Mouse (Mus musculus): Measurements from ENCODE around the gene Top2b. TPM values are rescaled to one million over a fixed set of nuclear protein-coding genes. Genes with fewer than 3 reads are reported as not detected.

Gene Top2b
- polyA plus RNA-seq, 1 experiment from 2014 or later = 99.5 TPM

DNA sequence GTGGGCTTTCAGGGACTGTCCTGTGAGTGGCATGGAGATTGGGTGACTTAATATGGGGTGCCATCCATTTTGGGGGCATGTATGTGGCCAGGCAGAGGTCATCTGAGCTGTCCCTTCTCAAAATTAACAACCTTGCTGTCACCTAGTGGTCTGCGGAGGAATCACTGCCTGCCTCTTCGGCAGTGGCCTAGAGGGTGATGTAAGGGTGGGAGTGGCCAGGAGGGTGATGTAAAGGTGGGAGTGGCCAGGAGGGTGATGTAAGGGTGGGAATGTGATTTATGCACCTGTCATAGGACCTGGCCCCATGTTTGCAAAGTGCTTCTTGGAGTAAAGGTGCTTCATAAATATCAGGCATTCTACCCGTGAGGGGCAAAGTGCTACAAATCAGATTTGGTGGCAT is 82.6 kb downstream of the Top2b start:
- no peaks in the 10 kb centered on the region for H3K27me3 ChIP-seq
- TF ChIP-seq CTCF (IDR thresholded peaks at IDR 0.05) = peak; percentile 54
- ATAC-seq (peak; percentile 31), DNase-seq (ENCODE audit: low read depth, low spot score) (no peak)
- CTCF ChIA-PET = no interaction called here
- POLR2A ChIA-PET = no interaction called here
- in situ Hi-C loops (cut with MboI; ENCODE audit: low pct_unique_long_range_greater_than_20kb) = no loop called here

DNA sequence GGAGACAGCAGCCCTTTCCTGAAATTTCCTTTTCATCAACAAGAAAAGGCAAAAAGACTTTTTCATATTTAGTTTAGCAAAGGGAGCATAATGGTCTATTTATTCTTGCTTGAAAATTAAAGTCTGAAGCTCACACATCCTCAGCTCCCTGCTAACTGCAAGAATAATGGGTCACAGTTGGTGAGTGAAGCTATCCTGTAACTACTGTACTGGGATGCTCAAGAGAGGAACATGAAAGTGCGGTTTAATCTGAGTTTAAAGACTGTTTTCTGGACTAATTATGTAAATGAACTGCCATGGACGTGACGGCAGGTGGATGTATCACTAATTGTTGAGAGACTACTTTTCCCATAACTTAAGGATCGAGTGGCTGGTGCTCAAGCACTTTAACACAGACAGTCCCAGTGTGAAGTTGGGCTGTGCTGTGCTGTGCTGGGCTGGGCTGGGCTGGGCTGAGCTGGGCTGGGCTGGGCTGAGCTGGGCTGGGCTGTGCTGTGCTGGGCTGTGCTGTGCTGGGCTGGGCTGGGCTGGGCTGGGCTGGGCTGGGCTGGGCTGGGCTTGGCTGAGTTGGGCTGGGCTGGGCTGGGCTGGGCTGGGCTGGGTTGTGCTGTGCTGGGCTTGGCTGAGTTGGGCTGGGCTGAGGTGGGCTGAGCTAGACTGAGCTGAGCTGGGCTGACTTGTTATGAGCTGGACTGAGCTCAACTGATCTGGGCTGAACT is 83.4 kb downstream of the Top2b start:
- no peak for TF ChIP-seq CTCF (IDR thresholded peaks at IDR 0.05)
- no peaks in the 10 kb centered on the region for H3K27me3 ChIP-seq
- in situ Hi-C loops (cut with MboI; ENCODE audit: low pct_unique_long_range_greater_than_20kb) = no loop called here
- POLR2A ChIA-PET = no interaction called here
- DNase-seq (ENCODE audit: low read depth, low spot score) (no peak), ATAC-seq (no peak)
- CTCF ChIA-PET = interaction anchor here (1.8 kb wide), 1 partner anchor 77 kb away, joined by 3 read pairs; no protein-coding TSS in a partner anchor

DNA sequence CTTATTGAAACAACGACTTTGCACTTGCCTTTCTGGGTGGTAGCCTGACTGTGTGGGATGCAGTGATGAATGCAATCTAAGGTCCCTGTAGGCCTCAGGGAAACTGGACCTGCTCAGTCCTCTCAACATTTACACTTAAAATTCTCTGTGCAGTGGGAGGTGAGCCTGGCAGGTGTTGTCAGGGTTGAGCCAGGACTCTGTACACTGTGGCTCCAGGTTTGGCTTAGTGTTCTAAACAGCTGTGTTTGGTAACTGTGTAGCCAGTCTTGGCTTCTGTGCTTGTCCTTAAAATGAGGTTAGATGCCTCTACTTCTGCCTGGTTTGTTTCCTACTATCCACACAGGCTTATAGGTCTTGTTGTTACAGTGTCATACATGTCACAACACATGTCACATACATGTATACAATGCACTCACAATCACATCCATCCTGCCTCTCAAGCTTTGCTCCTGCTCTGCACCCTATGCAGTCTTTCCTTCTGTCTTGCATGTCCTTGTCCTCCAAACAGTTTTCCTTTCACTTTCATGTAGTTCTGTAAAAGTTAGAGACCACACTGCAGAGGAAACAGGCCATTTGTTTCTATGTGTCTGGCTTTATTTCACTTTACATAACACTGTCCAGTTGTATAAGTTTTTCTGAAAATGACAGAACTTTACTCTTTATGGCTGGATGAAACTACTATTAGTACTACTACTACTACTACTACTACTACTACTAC is 113.8 kb downstream of the Top2b start:
- POLR2A ChIA-PET = no interaction called here
- DNase-seq (ENCODE audit: low read depth, low spot score) = no peak

DNA sequence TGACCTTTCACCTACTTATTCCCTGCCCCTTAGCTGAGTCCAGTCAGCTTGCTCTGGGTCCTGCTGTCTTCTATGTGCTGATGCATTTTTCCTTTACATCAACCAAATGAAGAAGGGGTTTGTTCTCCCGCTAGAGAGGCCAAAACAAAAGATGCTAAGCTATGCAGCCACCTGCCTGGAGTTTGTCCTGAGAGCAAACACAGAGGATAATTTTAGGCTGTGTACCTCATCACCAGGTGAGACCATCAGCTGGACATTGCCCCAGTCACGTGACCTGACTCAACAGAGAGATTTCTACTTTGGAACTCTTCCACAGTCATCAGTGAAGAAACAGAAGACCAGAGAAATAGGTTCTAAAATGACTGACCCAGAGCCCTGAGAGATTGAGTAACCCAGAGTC is 114.5 kb downstream of the Top2b start:
- no peak for DNase-seq (ENCODE audit: low read depth, low spot score)
- ChIA-PET CTCF (interaction anchor here (1.3 kb wide), 1 partner anchor 12 kb away, joined by 3 read pairs; no protein-coding TSS in a partner anchor), POLR2A (no interaction called here)
- H3K27me3 ChIP-seq = no peaks in the 10 kb centered on the region
- in situ Hi-C loops (cut with MboI; ENCODE audit: low pct_unique_long_range_greater_than_20kb) = no loop called here
- no peak for ATAC-seq
- no peak for TF ChIP-seq CTCF (IDR thresholded peaks at IDR 0.05)

More for the DNA sequence above, 113.8 kb downstream of the Top2b start:
- ATAC-seq = no peak
- in situ Hi-C loops (cut with MboI; ENCODE audit: low pct_unique_long_range_greater_than_20kb) = no loop called here
- no peaks in the 10 kb centered on the region for H3K27me3 ChIP-seq
- CTCF ChIA-PET = no interaction called here
- no peak for TF ChIP-seq CTCF (IDR thresholded peaks at IDR 0.05)

DNA sequence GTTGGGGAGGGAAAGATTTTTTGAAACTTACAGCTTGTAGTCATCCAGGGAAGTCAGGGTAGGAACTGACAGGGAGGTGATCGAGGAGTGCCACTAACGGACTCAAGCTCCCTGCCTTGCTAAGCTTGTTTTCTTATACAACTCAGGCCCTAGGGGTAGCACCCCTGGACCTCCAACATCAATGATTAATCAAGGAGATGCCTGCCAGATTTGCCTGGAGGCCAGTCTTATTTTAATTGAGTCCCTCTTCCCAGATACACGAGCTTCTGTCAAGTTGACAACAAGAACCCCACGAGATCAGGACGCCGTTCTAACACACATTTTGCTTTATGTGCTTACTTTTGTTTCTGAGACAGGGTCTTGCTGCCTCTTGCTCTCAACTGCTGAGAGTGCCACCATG is 115.6 kb downstream of the Top2b start:
- DNase-seq (ENCODE audit: low read depth, low spot score) = no peak
- no peak for ATAC-seq
- ChIA-PET CTCF (interaction anchor here (0.9 to 1.3 kb wide), 2 partner anchors 11 to 19 kb away, joined by 3 read pairs; no protein-coding TSS in a partner anchor), POLR2A (no interaction called here)
- no peak for TF ChIP-seq CTCF (IDR thresholded peaks at IDR 0.05)
- no peaks in the 10 kb centered on the region for H3K27me3 ChIP-seq
- in situ Hi-C loops (cut with MboI; ENCODE audit: low pct_unique_long_range_greater_than_20kb) = no loop called here

GRCm38 (mm10) chr14:16483656-16484380 is 118.8 kb downstream of the Top2b start:
- no peak for DNase-seq (ENCODE audit: low read depth, low spot score)
- CTCF ChIA-PET = interaction anchor here (0.8 to 1.3 kb wide), 4 partner anchors 8 to 16 kb away, joined by 3 to 6 read pairs (median 3); no protein-coding TSS in a partner anchor

More at GRCm38 (mm10) chr14:16483656-16484380, 118.8 kb downstream of the Top2b start:
- POLR2A ChIA-PET = no interaction called here
- in situ Hi-C loops (cut with MboI; ENCODE audit: low pct_unique_long_range_greater_than_20kb) = no loop called here
- no peak for TF ChIP-seq CTCF (IDR thresholded peaks at IDR 0.05)
- ATAC-seq = peak; percentile 94
- no peaks in the 10 kb centered on the region for H3K27me3 ChIP-seq

Other genes with a start within 250 kb of the Top2b start
- 29.6 TPM for gene Ngly1, start 115.9 kb upstream of the Top2b start, polyA plus RNA-seq (2021)
- gene Oxsm, start 115.4 kb upstream of the Top2b start, polyA plus RNA-seq (2021) = 14.8 TPM